Mouse (Mus musculus) embryonic facial prominence, embryonic 13.5 days (tissue): ENCODE data around the gene Cic. TPM values are rescaled to one million over a fixed set of nuclear protein-coding genes. Genes with fewer than 3 reads are reported as not detected.

Experiments used
- ATAC-seq: fragments of 200-750 bp; cut with Nextera tagmentation; 2 replicates; pipeline ENCODE4 v1.8.0; 2017; ENCODE audit warnings: low read depth; ENCODE audit not compliant: insufficient number of reproducible peaks, insufficient read depth, low FRiP score, low TSS enrichment
- H3K27ac ChIP-seq: fragments of 300-500 bp; sonication (generic); 2 replicates; pipeline ENCODE4 v1.5.1; 2015; ENCODE audit warnings: moderate library complexity, mild to moderate bottlenecking, inconsistent platforms
- H3K27me3 ChIP-seq: fragments of 300-500 bp; sonication (generic); 2 replicates; pipeline ENCODE4 v1.6.1; 2015; ENCODE audit warnings: mild to moderate bottlenecking, inconsistent platforms
- H3K36me3 ChIP-seq: fragments of 300-500 bp; sonication (generic); 2 replicates; pipeline ENCODE4 v1.6.1; 2015; ENCODE audit warnings: mild to moderate bottlenecking, inconsistent platforms
- H3K4me1 ChIP-seq: fragments of 300-500 bp; sonication (generic); 2 replicates; pipeline ENCODE4 v1.6.1; 2015; ENCODE audit warnings: inconsistent platforms
- H3K4me2 ChIP-seq: fragments of 300-500 bp; sonication (generic); 2 replicates; pipeline ENCODE4 v1.6.1; 2015; ENCODE audit warnings: moderate library complexity, mild to moderate bottlenecking, inconsistent platforms
- H3K4me3 ChIP-seq: fragments of 300-500 bp; sonication (generic); 2 replicates; pipeline ENCODE4 v1.5.1; 2015; ENCODE audit warnings: mild to moderate bottlenecking, inconsistent platforms
- H3K9ac ChIP-seq: fragments of 300-500 bp; sonication (generic); 2 replicates; pipeline ENCODE4 v1.6.1; 2015; ENCODE audit warnings: mild to moderate bottlenecking, inconsistent platforms
- H3K9me3 ChIP-seq: fragments of 300-500 bp; sonication (generic); 2 replicates; pipeline ENCODE4 v1.6.1; 2016; ENCODE audit warnings: inconsistent platforms
- WGBS: fragments of 180-500 bp; shearing (Covaris S2); methylation state at CpG from one replicate; pipeline ENCODE4 v1.1.7; 2015; ENCODE audit warnings: mixed read lengths; 5-methylcytosine and 5-hydroxymethylcytosine counted together
- polyA plus RNA-seq: library from polyadenylated mRNA; unstranded; fragments of >200 nt; fragmentation: Nextera tagmentation; extraction: Ambion mirVana; gene quantifications from 2 replicates; pipeline ENCODE4 v1.2.1, GENCODE M21; 2015

Cic gene
- polyA plus RNA-seq, 1 experiment from 2014 or later = 46.2 TPM

GRCm38 (mm10) chr7:25246079-25246758 is 21.3 kb upstream of the Cic start:
- H3K4me3 ChIP-seq = peak overlapping the region; percentile 93
- H3K36me3 ChIP-seq = peaks cover 47% of the 10 kb centered on the region
- H3K4me1 ChIP-seq = peaks cover 51% of the 10 kb centered on the region
- no peaks in the 10 kb centered on the region for H3K9me3 ChIP-seq
- ATAC-seq = no peak
- peak overlapping the region; percentile 99 for H3K27ac ChIP-seq
- 39% methylated on average over 20 of the region's 20 CpGs for WGBS
- peak overlapping the region; percentile 98 for H3K9ac ChIP-seq
- H3K27me3 ChIP-seq = no peaks in the 10 kb centered on the region
- peak overlapping the region; percentile 98 for H3K4me2 ChIP-seq

- H3K4me3 ChIP-seq = peak overlapping the region; percentile 93
- peak overlapping the region; percentile 99 for H3K27ac ChIP-seq
- ATAC-seq = no peak
- no peaks in the 10 kb centered on the region for H3K27me3 ChIP-seq
- H3K9ac ChIP-seq = peak overlapping the region; percentile 98
- no peaks in the 10 kb centered on the region for H3K9me3 ChIP-seq
- H3K4me2 ChIP-seq = peak overlapping the region; percentile 98
- WGBS = 33% methylated on average over 4 of the region's 4 CpGs
- H3K36me3 ChIP-seq = peaks cover 41% of the 10 kb centered on the region
- H3K4me1 ChIP-seq = peaks cover 54% of the 10 kb centered on the region
These were observed 20.8 kb upstream of the Cic start for GRCm38 (mm10) chr7:25246759-25247137.

GRCm38 (mm10) chr7:25247498-25247897 is 20.0 kb upstream of the Cic start:
- peak overlapping the region; percentile 99 for H3K27ac ChIP-seq
- H3K4me2 ChIP-seq = peak overlapping the region; percentile 98
- no peaks in the 10 kb centered on the region for H3K9me3 ChIP-seq
- peaks cover 60% of the 10 kb centered on the region for H3K4me1 ChIP-seq
- peak overlapping the region; percentile 93 for H3K4me3 ChIP-seq
- H3K36me3 ChIP-seq = peaks cover 35% of the 10 kb centered on the region
- H3K9ac ChIP-seq = peak overlapping the region; percentile 98
- 17% methylated on average over 3 of the region's 3 CpGs for WGBS
- ATAC-seq = no peak
- no peaks in the 10 kb centered on the region for H3K27me3 ChIP-seq

GRCm38 (mm10) chr7:25248018-25248647 is 19.4 kb upstream of the Cic start:
- WGBS = under 1% methylated on average over 18 of the region's 18 CpGs
- peaks cover 60% of the 10 kb centered on the region for H3K4me1 ChIP-seq

GRCm38 (mm10) chr7:25248846-25249313 is 18.6 kb upstream of the Cic start:
- H3K4me3 ChIP-seq = peak overlapping the region; percentile 93
- peaks cover 23% of the 10 kb centered on the region for H3K36me3 ChIP-seq
- peak overlapping the region; percentile 99 for H3K27ac ChIP-seq
- WGBS = under 1% methylated on average over 25 of the region's 25 CpGs
- peak overlapping the region; percentile 98 for H3K9ac ChIP-seq
- no peaks in the 10 kb centered on the region for H3K9me3 ChIP-seq
- H3K4me1 ChIP-seq = peaks cover 60% of the 10 kb centered on the region
- H3K27me3 ChIP-seq = no peaks in the 10 kb centered on the region
- peak overlapping the region; percentile 98 for H3K4me2 ChIP-seq
- peak; percentile 17; the same call in 1 of the 2 replicates for ATAC-seq

More at GRCm38 (mm10) chr7:25248018-25248647, 19.4 kb upstream of the Cic start:
- peak overlapping the region; percentile 98 for H3K4me2 ChIP-seq
- H3K27ac ChIP-seq = peak overlapping the region; percentile 99
- peak overlapping the region; percentile 93 for H3K4me3 ChIP-seq
- no peaks in the 10 kb centered on the region for H3K9me3 ChIP-seq
- ATAC-seq = no peak
- H3K36me3 ChIP-seq = peaks cover 29% of the 10 kb centered on the region
- no peaks in the 10 kb centered on the region for H3K27me3 ChIP-seq
- peak overlapping the region; percentile 98 for H3K9ac ChIP-seq

GRCm38 (mm10) chr7:25249314-25250140 is 18.0 kb upstream of the Cic start:
- peak overlapping the region; percentile 93 for H3K4me3 ChIP-seq
- H3K27me3 ChIP-seq = no peaks in the 10 kb centered on the region
- no peaks in the 10 kb centered on the region for H3K9me3 ChIP-seq
- peak overlapping the region; percentile 99 for H3K27ac ChIP-seq
- peak; percentile 67 for ATAC-seq
- peaks cover 54% of the 10 kb centered on the region for H3K4me1 ChIP-seq
- H3K9ac ChIP-seq = peak overlapping the region; percentile 98
- peak overlapping the region; percentile 98 for H3K4me2 ChIP-seq
- WGBS = under 1% methylated on average over 52 of the region's 73 CpGs
- peaks cover 17% of the 10 kb centered on the region for H3K36me3 ChIP-seq

GRCm38 (mm10) chr7:25250141-25250972 is 17.1 kb upstream of the Cic start, which contains the start of gene Erf:
Gene Erf, minus strand, starts transcription at chr7:25250761.
- ATAC-seq = peak; percentile 79
- peak within 1 kb of the TSS; percentile 99 for H3K27ac ChIP-seq
- H3K4me1 ChIP-seq = peaks cover 46% of the 10 kb centered on the region
- peaks cover 9% of the 10 kb centered on the region for H3K36me3 ChIP-seq
- H3K9me3 ChIP-seq = no peaks in the 10 kb centered on the region
- H3K4me2 ChIP-seq = peak within 1 kb of the TSS; percentile 98
- peak within 1 kb of the TSS; percentile 93 for H3K4me3 ChIP-seq
- peak within 1 kb of the TSS; percentile 98 for H3K9ac ChIP-seq
- no peaks in the 10 kb centered on the region for H3K27me3 ChIP-seq
- WGBS = 1% methylated on average over 67 of the region's 81 CpGs

GRCm38 (mm10) chr7:25251071-25251791 is 16.3 kb upstream of the Cic start:
- no peaks in the 10 kb centered on the region for H3K27me3 ChIP-seq
- peak overlapping the region; percentile 99 for H3K27ac ChIP-seq

GRCm38 (mm10) chr7:25251822-25252221 is 15.7 kb upstream of the Cic start:
- Histone ChIP-seq H3K4me1 (peaks cover 32% of the 10 kb centered on the region), H3K9ac (peak overlapping the region; percentile 98), H3K27ac (peak overlapping the region; percentile 99), H3K36me3 (no peaks in the 10 kb centered on the region), H3K9me3 (no peaks in the 10 kb centered on the region), H3K4me2 (peak overlapping the region; percentile 98), H3K27me3 (no peaks in the 10 kb centered on the region), H3K4me3 (peak overlapping the region; percentile 93)
- WGBS = 20% methylated on average over 8 of the region's 8 CpGs
- ATAC-seq = no peak

More at GRCm38 (mm10) chr7:25251071-25251791, 16.3 kb upstream of the Cic start:
- peak overlapping the region; percentile 98 for H3K4me2 ChIP-seq
- no peaks in the 10 kb centered on the region for H3K9me3 ChIP-seq
- H3K4me1 ChIP-seq = peaks cover 37% of the 10 kb centered on the region
- WGBS = 2% methylated on average over 22 of the region's 22 CpGs
- peak overlapping the region; percentile 98 for H3K9ac ChIP-seq
- no peaks in the 10 kb centered on the region; the same call in 1 of the 2 replicates for H3K36me3 ChIP-seq
- ATAC-seq = 0 out of 2 replicates have a peak, but pooled peaks have one; percentile 6
- peak overlapping the region; percentile 93 for H3K4me3 ChIP-seq

GRCm38 (mm10) chr7:25261896-25262295 is 5.6 kb upstream of the Cic start:
- no peaks in the 10 kb centered on the region for H3K27me3 ChIP-seq
- no peaks in the 10 kb centered on the region for H3K9me3 ChIP-seq
- no peaks in the 10 kb centered on the region for H3K36me3 ChIP-seq
- 86% methylated on average over 1 of the region's 1 CpGs for WGBS
- H3K27ac ChIP-seq = no peak overlapping the region
- no peak overlapping the region for H3K4me3 ChIP-seq
- ATAC-seq = no peak
- H3K9ac ChIP-seq = no peak overlapping the region
- no peak overlapping the region for H3K4me2 ChIP-seq
- H3K4me1 ChIP-seq = peaks cover 3% of the 10 kb centered on the region
